ENCODE assay signal across 11 mouse cellular contexts in the genomic region with DNA sequence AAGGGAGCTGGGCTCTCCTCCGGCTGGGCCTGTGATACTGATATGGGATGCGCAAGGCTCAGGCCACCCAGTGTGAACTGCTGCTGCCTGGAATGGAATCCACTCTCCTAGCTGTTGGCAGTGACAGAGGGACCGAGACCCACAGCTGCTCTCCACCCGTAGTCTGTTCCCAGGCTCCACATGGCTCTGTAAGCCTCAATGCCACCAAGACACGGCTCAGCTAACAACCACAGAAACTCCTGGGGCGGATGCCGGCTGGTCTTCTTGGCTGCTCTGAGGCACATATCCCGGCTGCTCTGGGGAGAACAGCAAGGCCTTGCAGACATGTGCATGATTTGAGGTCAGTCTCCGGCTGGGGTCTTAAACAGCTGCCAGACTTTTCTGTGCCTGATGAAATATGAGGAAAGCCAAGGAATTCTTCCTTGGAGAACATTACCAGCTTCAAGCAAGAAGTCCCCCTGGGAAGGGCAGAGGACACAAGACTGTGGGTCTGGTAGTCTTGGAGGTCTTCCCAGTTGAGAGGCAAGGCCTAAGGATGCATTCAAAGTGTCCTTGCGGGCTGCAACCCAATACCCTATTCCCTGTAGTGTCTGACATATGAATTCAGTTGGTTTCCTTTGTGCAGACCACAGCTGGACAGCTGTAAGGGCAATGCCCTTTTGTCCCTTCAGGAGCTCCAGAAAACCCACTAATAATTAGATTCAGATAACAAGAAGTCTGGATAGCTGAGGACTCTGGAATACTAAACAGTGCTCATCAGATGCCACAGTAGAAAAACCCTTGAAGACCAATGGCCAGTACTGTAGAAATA. TPM values are rescaled to one million over a fixed set of nuclear protein-coding genes. Genes with fewer than 3 reads are reported as not detected.
A peak's percentile ranks its signal among the peaks of the same experiment; 100 is the strongest.
DNase-seq lines count a peak whose midpoint lies in the region; ATAC-seq and TF ChIP-seq lines count a peak whose summit lies in the region.
"Had no signal": no experiment of that assay in that cellular context is flagged by ENCODE, and none has a peak within 500 bp of the region (broad histone marks: within the 10 kb centered on the region; RNA-seq: fewer than 3 reads in every experiment).

No protein-coding gene starts in this region.

- H3K4me2 ChIP-seq in embryonic facial prominence, embryonic 15.5 days (replicated peaks): no peak overlapping the region
- peak overlapping the region; percentile 33 for H3K4me2 ChIP-seq in myocyte (ENCODE audit: low read depth)

- H3K79me2 ChIP-seq in myocyte (ENCODE audit: control insufficient read depth, insufficient read depth): no peaks in the 10 kb centered on the region

- intact Hi-C loops in heart, postnatal 14 days (cut with DNase I): no loop called here

- TF ChIP-seq POLR2A in myocyte (IDR thresholded peaks at IDR 0.05; ENCODE audit: insufficient read length, low read depth): no peak

- no peaks in the 10 kb centered on the region for H3K27me3 ChIP-seq in embryonic facial prominence, embryonic 15.5 days
- no peaks in the 10 kb centered on the region for H3K27me3 ChIP-seq in myocyte (ENCODE audit: control insufficient read depth, insufficient read depth, insufficient read length)

- H3K27ac ChIP-seq in embryonic facial prominence, embryonic 15.5 days (replicated peaks): peak overlapping the region; percentile 73
- H3K27ac ChIP-seq: liver, embryonic 14.5 days had no signal

- ATAC-seq in embryonic facial prominence, embryonic 15.5 days (ENCODE audit: insufficient number of reproducible peaks, low FRiP score, low TSS enrichment, low read depth): peak; percentile 90

- 42% methylated on average over 10 of the region's 10 CpGs for WGBS in embryonic facial prominence, embryonic 15.5 days

- no peak overlapping the region for H3ac ChIP-seq in myocyte (ENCODE audit: control insufficient read depth, insufficient read length)

- H3K4me3 ChIP-seq in embryonic facial prominence, embryonic 15.5 days (replicated peaks): no peak overlapping the region
- peak overlapping the region; percentile 3 for H3K4me3 ChIP-seq in myocyte

- peak; percentile 6 for DNase-seq in layer of hippocampus, adult 9-11 months
- no peak for DNase-seq in layer of hippocampus, adult 8-10 months (ENCODE audit: low spot score in 2 of 2)
- DNase-seq in heart, postnatal 14 days: peak; percentile 61 to 63
- DNase-seq in ovary, adult 18-20 months (ENCODE audit: low spot score): no peak
- no peak for DNase-seq in urinary bladder, postnatal 25 days (ENCODE audit: low spot score)
- DNase-seq in c-Kit-positive CD71-positive TER-119-positive erythroid progenitor cells, embryonic 14.5 days (ENCODE audit: low spot score): no peak
- DNase-seq: cerebellum, adult 9-11 months had no signal

- H3K9me3 ChIP-seq in embryonic facial prominence, embryonic 15.5 days (replicated peaks): no peaks in the 10 kb centered on the region

- no peaks in the 10 kb centered on the region for H3K36me3 ChIP-seq in embryonic facial prominence, embryonic 15.5 days
- no peaks in the 10 kb centered on the region for H3K36me3 ChIP-seq in myocyte (ENCODE audit: control insufficient read depth, insufficient read depth)

- no peak overlapping the region for H3K9ac ChIP-seq in embryonic facial prominence, embryonic 15.5 days
- H3K9ac ChIP-seq: liver, embryonic 14.5 days had no signal

- H3K4me1 ChIP-seq in embryonic facial prominence, embryonic 15.5 days: peaks cover 21% of the 10 kb centered on the region

TF ChIP-seq in myocyte, 11 proteins besides CTCF, POLR2A, EP300 and RAD21:
- TF ChIP-seq TCF12 (IDR thresholded peaks at IDR 0.05; ENCODE audit: insufficient read depth, poor library complexity, severe bottlenecking): peak; percentile 65
- no peak for TF ChIP-seq USF1 (IDR thresholded peaks at IDR 0.05; ENCODE audit: low read depth)
- TF ChIP-seq MYOG (IDR thresholded peaks at IDR 0.05; ENCODE audit: control insufficient read depth in 1 of 3, insufficient read depth in 1 of 3, insufficient read length in 2 of 3, low read depth in 2 of 3): peak; percentile 83 to 98 (median 96)
- TF ChIP-seq CEBPB (IDR thresholded peaks at IDR 0.05; ENCODE audit: insufficient read depth, poor library complexity, severe bottlenecking): peak; percentile 86
- peak; percentile 14 for TF ChIP-seq POLR2AphosphoS2 (IDR thresholded peaks at IDR 0.05; ENCODE audit: insufficient read length, low read depth)
- no peak for TF ChIP-seq E2F4 (IDR thresholded peaks at IDR 0.05; ENCODE audit: insufficient read depth)
- TF ChIP-seq MYOD1 (IDR thresholded peaks at IDR 0.05; ENCODE audit: control insufficient read depth in 1 of 3, insufficient read length in 2 of 3, low read depth in 2 of 3): peak; percentile 10 to 93 (median 93)
- no peak for TF ChIP-seq REST (IDR thresholded peaks at IDR 0.05; ENCODE audit: insufficient read depth, insufficient read length)
- peak; percentile 76 for TF ChIP-seq TCF3 (IDR thresholded peaks at IDR 0.05; ENCODE audit: insufficient read length, low read depth)
- TF ChIP-seq SRF (IDR thresholded peaks at IDR 0.05; ENCODE audit: control insufficient read depth, insufficient read length, low read depth): peak; percentile 70
- TF ChIP-seq MAX (IDR thresholded peaks at IDR 0.05; ENCODE audit: low read depth): no peak

RNA-seq across cellular contexts. Expression of gene Tmem174, which starts 17.1 kb away (rescaled TPM):
- total RNA-seq in layer of hippocampus, adult 8-10 months (2022): under 1 TPM in 2 of 4 experiments, not detected in 2; 0.23 to 0.33 TPM
- 0.12 TPM in 1 of 2 replicates, not detected in the other for polyA plus RNA-seq in embryonic facial prominence, embryonic 15.5 days (2015; fragmentation: Nextera tagmentation; extraction: Ambion mirVana)
- total RNA-seq in heart, postnatal 14 days (2021): not detected
- polyA plus RNA-seq in myocyte (2012; fragmentation: generic; extraction: Trizol): not detected
- total RNA-seq: granulocyte monocyte progenitor cell, adult 5-6 weeks had no signal
- polyA plus RNA-seq: liver, embryonic 14.5 days had no signal

RNA-seq across cellular contexts. Expression of gene Tmem171, which starts 40.3 kb away (rescaled TPM):
- 1 to 10 TPM; 1.0 to 1.2 (median 1.1) TPM for total RNA-seq in layer of hippocampus, adult 8-10 months (2022)
- 0.29 and 0.69 TPM in 2 replicates for polyA plus RNA-seq in embryonic facial prominence, embryonic 15.5 days (2015; fragmentation: Nextera tagmentation; extraction: Ambion mirVana)
- 1 to 10 TPM; 5.0 to 7.0 TPM for total RNA-seq in heart, postnatal 14 days (2021)
- polyA plus RNA-seq in myocyte (2012; fragmentation: generic; extraction: Trizol): 3.5 TPM
- total RNA-seq: granulocyte monocyte progenitor cell, adult 5-6 weeks had no signal

Comparison
In these comparisons a context has a peak if more than half of its experiments do, and no peak if none do; other contexts are left out.
1. DNase-seq: peak in layer of hippocampus, adult 9-11 months (single experiment) and heart, postnatal 14 days (2 of 2); none in layer of hippocampus, adult 8-10 months (0 of 2), ovary, adult 18-20 months (single experiment), urinary bladder, postnatal 25 days (single experiment) and c-Kit-positive CD71-positive TER-119-positive erythroid progenitor cells, embryonic 14.5 days (single experiment).